Mouse (Mus musculus): ENCODE results near the gene Col17a1. TPM values are rescaled to one million over a fixed set of nuclear protein-coding genes. Genes with fewer than 3 reads are reported as not detected.

Col17a1 gene
- polyA plus RNA-seq, 1 experiment from 2014 or later, result 0.20 TPM

- H3K27ac ChIP-seq (replicated peaks), result no peak overlapping the region
- ATAC-seq (ENCODE audit: insufficient read depth), result no peak
- no peaks in the 10 kb centered on the region for H3K36me3 ChIP-seq (replicated peaks)
- H3K27me3 ChIP-seq, result no peaks in the 10 kb centered on the region
- WGBS (ENCODE audit: insufficient replicate concordance), result 79% methylated on average over 8 of the region's 8 CpGs
- no peak overlapping the region for H3K9ac ChIP-seq
- no peak overlapping the region for H3K4me3 ChIP-seq (replicated peaks)
- no peaks in the 10 kb centered on the region for H3K9me3 ChIP-seq (replicated peaks)
- H3K4me1 ChIP-seq (replicated peaks), result no peaks in the 10 kb centered on the region
- no peak overlapping the region for H3K4me2 ChIP-seq
Observed at GRCm38 (mm10) chr19:47705772-47706309, 13.9 kb upstream of the Col17a1 start.

- Histone ChIP-seq H3K4me3 (replicated peaks) (no peak overlapping the region), H3K9me3 (replicated peaks) (no peaks in the 10 kb centered on the region), H3K27ac (replicated peaks) (no peak overlapping the region), H3K4me2 (no peak overlapping the region), H3K9ac (no peak overlapping the region), H3K27me3 (no peaks in the 10 kb centered on the region), H3K4me1 (replicated peaks) (no peaks in the 10 kb centered on the region), H3K36me3 (replicated peaks) (no peaks in the 10 kb centered on the region)
- 51% methylated on average over 13 of the region's 13 CpGs for WGBS (ENCODE audit: insufficient replicate concordance)
- no peak for ATAC-seq (ENCODE audit: insufficient read depth)
Observed at GRCm38 (mm10) chr19:47705080-47705771, 13.3 kb upstream of the Col17a1 start.

GRCm38 (mm10) chr19:47700509-47700908 lies 8.6 kb upstream of the Col17a1 start:
- no peak overlapping the region for H3K9ac ChIP-seq
- 71% methylated on average over 8 of the region's 8 CpGs for WGBS (ENCODE audit: insufficient replicate concordance)
- ATAC-seq (ENCODE audit: insufficient read depth), result no peak
- H3K27me3 ChIP-seq, result no peaks in the 10 kb centered on the region
- no peaks in the 10 kb centered on the region for H3K4me1 ChIP-seq (replicated peaks)
- H3K4me2 ChIP-seq, result no peak overlapping the region
- no peaks in the 10 kb centered on the region for H3K36me3 ChIP-seq (replicated peaks)
- no peak overlapping the region for H3K27ac ChIP-seq (replicated peaks)
- no peaks in the 10 kb centered on the region for H3K9me3 ChIP-seq (replicated peaks)
- no peak overlapping the region for H3K4me3 ChIP-seq (replicated peaks)

GRCm38 (mm10) chr19:47699743-47700142 lies 7.8 kb upstream of the Col17a1 start:
- Histone ChIP-seq H3K4me3 (replicated peaks) (no peak overlapping the region), H3K9me3 (replicated peaks) (no peaks in the 10 kb centered on the region), H3K9ac (no peak overlapping the region), H3K27ac (replicated peaks) (no peak overlapping the region), H3K4me1 (replicated peaks) (no peaks in the 10 kb centered on the region), H3K27me3 (no peaks in the 10 kb centered on the region), H3K36me3 (replicated peaks) (no peaks in the 10 kb centered on the region), H3K4me2 (no peak overlapping the region)
- ATAC-seq (ENCODE audit: insufficient read depth), result no peak
- 56% methylated on average over 9 of the region's 9 CpGs for WGBS (ENCODE audit: insufficient replicate concordance)

GRCm38 (mm10) chr19:47698266-47698665 lies 6.4 kb upstream of the Col17a1 start:
- no peak overlapping the region for H3K4me2 ChIP-seq
- no peak overlapping the region for H3K9ac ChIP-seq
- WGBS (ENCODE audit: insufficient replicate concordance), result 39% methylated on average over 9 of the region's 9 CpGs
- no peak for ATAC-seq (ENCODE audit: insufficient read depth)
- no peak overlapping the region for H3K4me3 ChIP-seq (replicated peaks)
- H3K36me3 ChIP-seq (replicated peaks), result no peaks in the 10 kb centered on the region
- no peaks in the 10 kb centered on the region for H3K9me3 ChIP-seq (replicated peaks)
- H3K27me3 ChIP-seq, result no peaks in the 10 kb centered on the region
- H3K4me1 ChIP-seq (replicated peaks), result no peaks in the 10 kb centered on the region
- no peak overlapping the region for H3K27ac ChIP-seq (replicated peaks)

GRCm38 (mm10) chr19:47697067-47697466 lies 5.2 kb upstream of the Col17a1 start:
- H3K27me3 ChIP-seq, result no peaks in the 10 kb centered on the region
- H3K9ac ChIP-seq, result no peak overlapping the region
- H3K4me1 ChIP-seq (replicated peaks), result no peaks in the 10 kb centered on the region
- H3K4me3 ChIP-seq (replicated peaks), result no peak overlapping the region
- H3K36me3 ChIP-seq (replicated peaks), result no peaks in the 10 kb centered on the region
- no peak overlapping the region for H3K27ac ChIP-seq (replicated peaks)
- no peaks in the 10 kb centered on the region for H3K9me3 ChIP-seq (replicated peaks)
- no peak for ATAC-seq (ENCODE audit: insufficient read depth)
- 40% methylated on average over 11 of the region's 11 CpGs for WGBS (ENCODE audit: insufficient replicate concordance)
- no peak overlapping the region for H3K4me2 ChIP-seq

- no peak overlapping the region for H3K9ac ChIP-seq
- H3K9me3 ChIP-seq (replicated peaks), result no peaks in the 10 kb centered on the region
- 67% methylated on average over 8 of the region's 8 CpGs for WGBS (ENCODE audit: insufficient replicate concordance)
- no peaks in the 10 kb centered on the region for H3K27me3 ChIP-seq
- no peak overlapping the region for H3K27ac ChIP-seq (replicated peaks)
- no peak overlapping the region for H3K4me3 ChIP-seq (replicated peaks)
- no peak for ATAC-seq (ENCODE audit: insufficient read depth)
- H3K36me3 ChIP-seq (replicated peaks), result no peaks in the 10 kb centered on the region
- no peak overlapping the region for H3K4me2 ChIP-seq
- no peaks in the 10 kb centered on the region for H3K4me1 ChIP-seq (replicated peaks)
Observed at GRCm38 (mm10) chr19:47696411-47696810, 4.5 kb upstream of the Col17a1 start.

GRCm38 (mm10) chr19:47695725-47696124 lies 3.8 kb upstream of the Col17a1 start:
- H3K4me1 ChIP-seq (replicated peaks), result no peaks in the 10 kb centered on the region
- H3K27ac ChIP-seq (replicated peaks), result no peak overlapping the region
- no peaks in the 10 kb centered on the region for H3K36me3 ChIP-seq (replicated peaks)
- 32% methylated on average over 6 of the region's 6 CpGs for WGBS (ENCODE audit: insufficient replicate concordance)
- H3K27me3 ChIP-seq, result no peaks in the 10 kb centered on the region
- no peaks in the 10 kb centered on the region for H3K9me3 ChIP-seq (replicated peaks)
- no peak overlapping the region for H3K9ac ChIP-seq
- no peak for ATAC-seq (ENCODE audit: insufficient read depth)
- no peak overlapping the region for H3K4me2 ChIP-seq
- no peak overlapping the region for H3K4me3 ChIP-seq (replicated peaks)

GRCm38 (mm10) chr19:47689592-47689991 lies 2.3 kb downstream of the Col17a1 start:
- no peak overlapping the region for H3K9ac ChIP-seq
- H3K27me3 ChIP-seq, result no peaks in the 10 kb centered on the region
- no peak overlapping the region for H3K4me3 ChIP-seq (replicated peaks)
- 8% methylated on average over 7 of the region's 7 CpGs for WGBS (ENCODE audit: insufficient replicate concordance)
- ATAC-seq (ENCODE audit: insufficient read depth), result no peak
- peaks cover 5% of the 10 kb centered on the region; the same call in 1 of the 2 replicates for H3K4me1 ChIP-seq (replicated peaks)
- H3K4me2 ChIP-seq, result no peak overlapping the region
- H3K36me3 ChIP-seq (replicated peaks), result no peaks in the 10 kb centered on the region
- no peaks in the 10 kb centered on the region for H3K9me3 ChIP-seq (replicated peaks)
- H3K27ac ChIP-seq (replicated peaks), result no peak overlapping the region

- Histone ChIP-seq H3K4me2 (no peak overlapping the region), H3K9me3 (replicated peaks) (no peaks in the 10 kb centered on the region), H3K4me3 (replicated peaks) (no peak overlapping the region), H3K4me1 (replicated peaks) (no peaks in the 10 kb centered on the region), H3K27ac (replicated peaks) (no peak overlapping the region), H3K27me3 (no peaks in the 10 kb centered on the region), H3K9ac (no peak overlapping the region), H3K36me3 (replicated peaks) (no peaks in the 10 kb centered on the region)
- ATAC-seq (ENCODE audit: insufficient read depth), result no peak
- WGBS (ENCODE audit: insufficient replicate concordance), result 68% methylated on average over 12 of the region's 12 CpGs
Observed at GRCm38 (mm10) chr19:47678675-47679074, 13.2 kb downstream of the Col17a1 start.

- no peaks in the 10 kb centered on the region for H3K36me3 ChIP-seq (replicated peaks)
- WGBS (ENCODE audit: insufficient replicate concordance), result 27% methylated on average over 8 of the region's 8 CpGs
- no peak overlapping the region for H3K4me2 ChIP-seq
- no peaks in the 10 kb centered on the region for H3K4me1 ChIP-seq (replicated peaks)
- no peak overlapping the region for H3K9ac ChIP-seq
- H3K27me3 ChIP-seq, result no peaks in the 10 kb centered on the region
- H3K9me3 ChIP-seq (replicated peaks), result no peaks in the 10 kb centered on the region
- no peak overlapping the region for H3K4me3 ChIP-seq (replicated peaks)
- no peak for ATAC-seq (ENCODE audit: insufficient read depth)
- H3K27ac ChIP-seq (replicated peaks), result no peak overlapping the region
Observed at GRCm38 (mm10) chr19:47674419-47674818, 17.5 kb downstream of the Col17a1 start.

- Histone ChIP-seq H3K36me3 (replicated peaks) (no peaks in the 10 kb centered on the region), H3K4me2 (no peak overlapping the region), H3K9me3 (replicated peaks) (no peaks in the 10 kb centered on the region), H3K27ac (replicated peaks) (no peak overlapping the region), H3K27me3 (no peaks in the 10 kb centered on the region), H3K4me3 (replicated peaks) (no peak overlapping the region), H3K4me1 (replicated peaks) (no peaks in the 10 kb centered on the region), H3K9ac (no peak overlapping the region)
- 71% methylated on average over 9 of the region's 9 CpGs for WGBS (ENCODE audit: insufficient replicate concordance)
- ATAC-seq (ENCODE audit: insufficient read depth), result no peak
Observed at GRCm38 (mm10) chr19:47668399-47668798, 23.5 kb downstream of the Col17a1 start.
